Mouse (Mus musculus) spleen, embryonic (tissue): Measurements from ENCODE around the gene Gm20814.
"Not testable (repeated sequence)": the region's sequence is repeated elsewhere in the genome, so short reads cannot be mapped to it uniquely, and the experiment has no call there.

Experiments used
- CTCF ChIA-PET: fragments of 350-600 bp; sonication (Branson Sonifier 250); formaldehyde crosslinking; loops from one replicate; lab custom pipeline; 2022; lab: Charles Lee

Gene Gm20814

GRCm38 (mm10) chrY:75195556-75195955 lies at the start of gene Gm20814:
Gene Gm20814 (plus strand): TSS chrY:75195856.
- CTCF ChIA-PET, result not testable (repeated sequence)
